Mouse (Mus musculus) CH12.LX (cell line): ENCODE measurements at regions not wholly inside any gene's neighbourhood (a gene's known extent, or its start where the extent isn't known, plus 50 kb on each side); places are given as distances from the start of the nearest gene placed in this dataset.

Experiments
- DNase-seq: peaks from one replicate; pipeline ENCODE4 v3.0.0-alpha.2; 2013; ENCODE audit errors: extremely low read depth
- H3K27ac ChIP-seq: 2 replicates; pipeline ENCODE4 v1.5.1; 2012; ENCODE audit warnings: low read depth, mild to moderate bottlenecking, control low read depth, moderate library complexity; ENCODE audit not compliant: insufficient read depth
- H3K27me3 ChIP-seq: replicated peaks from 2 replicates; pipeline ENCODE3; 2012; ENCODE audit warnings: inconsistent platforms
- H3K36me3 ChIP-seq, 2 experiments: replicated peaks in 1 of 2; 2 replicates each; pipeline versions ENCODE3 to v1.6.1; 2012; ENCODE audit warnings: inconsistent platforms in 1 of 2, low read length in 1 of 2, mild to moderate bottlenecking in 1 of 2, mixed read lengths in 1 of 2, moderate library complexity in 1 of 2; ENCODE audit not compliant: control insufficient read depth in 1 of 2, insufficient read depth in 1 of 2
- H3K4me1 ChIP-seq, 2 experiments: 2 replicates each; pipeline ENCODE4 v1.6.1; 2012; ENCODE audit warnings: inconsistent platforms in 1 of 2, moderate library complexity in 1 of 2; ENCODE audit not compliant: insufficient read depth in 2 of 2, control insufficient read depth in 1 of 2
- H3K4me2 ChIP-seq: 2 replicates; pipeline ENCODE4 v1.6.1; 2012; ENCODE audit warnings: low read depth, mild to moderate bottlenecking, control low read depth; ENCODE audit not compliant: poor library complexity, insufficient read depth, severe bottlenecking
- H3K4me3 ChIP-seq, 3 experiments: fragments of 150-350 bp in 1 of 3; sonication (generic) in 1 of 3; replicated peaks in 1 of 3; 2 replicates each; pipeline versions ENCODE3 to v1.5.1; 2011 to 2012; ENCODE audit warnings: low read depth in 2 of 3, low read length in 2 of 3, mild to moderate bottlenecking in 2 of 3, moderate library complexity in 2 of 3, control low read depth in 1 of 3, improper control_type of control experiment in 1 of 3, inconsistent platforms in 1 of 3, mixed read lengths in 1 of 3; ENCODE audit not compliant: poor library complexity in 1 of 3
- H3K79me2 ChIP-seq: replicated peaks from 2 replicates; pipeline ENCODE4 v1.6.1; 2012; ENCODE audit warnings: mild to moderate bottlenecking, moderate library complexity; ENCODE audit not compliant: control insufficient read depth, poor library complexity, insufficient read depth, severe bottlenecking; ENCODE audit errors: extremely low read depth
- H3K9ac ChIP-seq: 2 replicates; pipeline ENCODE4 v1.6.1; 2012; ENCODE audit warnings: low read depth, mild to moderate bottlenecking, control low read depth, moderate library complexity; ENCODE audit not compliant: insufficient read depth
- H3K9me3 ChIP-seq: replicated peaks from 2 replicates; pipeline ENCODE3; 2012; ENCODE audit warnings: low read length, inconsistent platforms, mixed read lengths
- BHLHE40 ChIP-seq: IDR thresholded peaks from 2 replicates; pipeline ENCODE4 v1.6.1; 2011; ENCODE audit warnings: mild to moderate bottlenecking, low read depth, low read length, improper control_type of control experiment
- CHD2 ChIP-seq: IDR thresholded peaks from 2 replicates; pipeline ENCODE4 v1.6.1; 2011; ENCODE audit warnings: low read length, improper control_type of control experiment
- CTCF ChIP-seq, 2 experiments: IDR thresholded peaks in 1 of 2; conservative IDR thresholded peaks in 1 of 2; 2 replicates each; pipeline ENCODE4 v1.5.1; 2011 to 2012; ENCODE audit warnings: low read depth in 2 of 2, low read length in 2 of 2, improper control_type of control experiment in 1 of 2, inconsistent platforms in 1 of 2, mild to moderate bottlenecking in 1 of 2, moderate library complexity in 1 of 2
- ELF1 ChIP-seq: IDR thresholded peaks from 2 replicates; pipeline ENCODE4 v1.6.1; 2014; ENCODE audit warnings: low read depth, mild to moderate bottlenecking, inconsistent platforms, low read length, improper control_type of control experiment
- EP300 ChIP-seq: IDR thresholded peaks from 2 replicates; pipeline ENCODE4 v1.6.1; 2011; ENCODE audit warnings: low read length, improper control_type of control experiment
- ETS1 ChIP-seq: conservative IDR thresholded peaks from 2 replicates; pipeline ENCODE4 v1.6.1; 2012; ENCODE audit warnings: low read depth, mild to moderate bottlenecking, inconsistent platforms, low read length, improper control_type of control experiment, moderate library complexity
- HCFC1 ChIP-seq: IDR thresholded peaks from 2 replicates; pipeline ENCODE4 v1.6.1; 2012; ENCODE audit warnings: low read depth, mild to moderate bottlenecking, inconsistent platforms, low read length, improper control_type of control experiment
- JUN ChIP-seq: IDR thresholded peaks from 2 replicates; pipeline ENCODE4 v1.6.1; 2011; ENCODE audit warnings: low read depth, mild to moderate bottlenecking, low read length, improper control_type of control experiment, moderate library complexity; ENCODE audit not compliant: insufficient read depth
- KAT2A ChIP-seq: IDR thresholded peaks from 2 replicates; pipeline ENCODE4 v1.6.1; 2012; ENCODE audit warnings: low read length, improper control_type of control experiment, inconsistent platforms; ENCODE audit not compliant: insufficient replicate concordance
- MAX ChIP-seq: IDR thresholded peaks from 2 replicates; pipeline ENCODE4 v1.6.1; 2011; ENCODE audit warnings: low read length, improper control_type of control experiment
- MEF2A ChIP-seq: IDR thresholded peaks from 2 replicates; pipeline ENCODE4 v1.6.1; 2014; ENCODE audit warnings: low read depth, mild to moderate bottlenecking, inconsistent platforms, low read length, improper control_type of control experiment, borderline replicate concordance
- NRF1 ChIP-seq: IDR thresholded peaks from 2 replicates; pipeline ENCODE4 v1.6.1; 2014; ENCODE audit warnings: low read depth, mild to moderate bottlenecking, inconsistent platforms, low read length, improper control_type of control experiment, moderate library complexity
- POLR2AphosphoS2 ChIP-seq: IDR thresholded peaks from 2 replicates; pipeline ENCODE4 v1.6.1; 2011; ENCODE audit warnings: low read depth, low read length, improper control_type of control experiment
- RAD21 ChIP-seq: IDR thresholded peaks from 2 replicates; pipeline ENCODE4 v1.6.1; 2011; ENCODE audit warnings: low read depth, mild to moderate bottlenecking, low read length, improper control_type of control experiment, moderate library complexity
- RCOR1 ChIP-seq: conservative IDR thresholded peaks from 2 replicates; pipeline ENCODE4 v1.6.1; 2012; ENCODE audit warnings: low read depth, mild to moderate bottlenecking, inconsistent platforms, low read length, improper control_type of control experiment
- SIN3A ChIP-seq: IDR thresholded peaks from 2 replicates; pipeline ENCODE4 v1.6.1; 2012; ENCODE audit warnings: low read length, improper control_type of control experiment, inconsistent platforms
- SMC3 ChIP-seq: IDR thresholded peaks from 2 replicates; pipeline ENCODE4 v1.6.1; 2011; ENCODE audit warnings: low read depth, low read length, improper control_type of control experiment
- TBP ChIP-seq: conservative IDR thresholded peaks from 2 replicates; pipeline ENCODE4 v1.6.1; 2011; ENCODE audit warnings: low read depth, low read length, improper control_type of control experiment
- TCF12 ChIP-seq: IDR thresholded peaks from 2 replicates; pipeline ENCODE4 v1.6.1; 2014; ENCODE audit warnings: low read depth, mild to moderate bottlenecking, inconsistent platforms, low read length, improper control_type of control experiment
- UBTF ChIP-seq: IDR thresholded peaks from 2 replicates; pipeline ENCODE4 v1.6.1; 2012; ENCODE audit warnings: low read depth, mild to moderate bottlenecking, inconsistent platforms, low read length, improper control_type of control experiment, moderate library complexity
- USF1 ChIP-seq: IDR thresholded peaks from 2 replicates; pipeline ENCODE4 v1.6.1; 2014; ENCODE audit warnings: low read depth, mild to moderate bottlenecking, inconsistent platforms, low read length, improper control_type of control experiment
- ZC3H11A ChIP-seq: IDR thresholded peaks from 2 replicates; pipeline ENCODE4 v1.6.1; 2012; ENCODE audit warnings: low read depth, mild to moderate bottlenecking, inconsistent platforms, low read length, improper control_type of control experiment
- ZMIZ1 ChIP-seq: IDR thresholded peaks from 2 replicates; pipeline ENCODE4 v1.6.1; 2012; ENCODE audit warnings: low read depth, mild to moderate bottlenecking, inconsistent platforms, low read length, improper control_type of control experiment
- dilution Hi-C: fragments of 300-500 bp; cut with MboI; formaldehyde crosslinking; loops from 2 replicates; pipeline ENCODE4 v1.14.3; 2020; ENCODE audit warnings: low sequenced_read_pairs; ENCODE audit not compliant: extremely low pct_unique_long_range_greater_than_20kb, extremely low pct_ligation_motif_present
- in situ Hi-C: fragments of 300-500 bp; cut with MboI; formaldehyde crosslinking; loops from 3 replicates; pipeline ENCODE4 v1.14.3; 2019; ENCODE audit warnings: low sequenced_read_pairs, low pct_ligation_motif_present, low pct_unique_long_range_greater_than_20kb, mixed read lengths

- Histone ChIP-seq H3K4me3 (no peak overlapping the region), H3K9me3 (peaks cover 25% of the 10 kb centered on the region), H3K79me2 (no peaks in the 10 kb centered on the region), H3K36me3 (no peaks in the 10 kb centered on the region), H3K27me3 (no peaks in the 10 kb centered on the region), H3K4me1 (no peaks in the 10 kb centered on the region), H3K4me2 (no peak overlapping the region), H3K27ac (no peak overlapping the region), H3K9ac (no peak overlapping the region)
- in situ Hi-C loops (no loop called here), dilution Hi-C loops (no loop called here)
- no peak for TF ChIP-seq EP300
- TF ChIP-seq SMC3: no peak
- TF ChIP-seq ETS1: no peak
- no peak for TF ChIP-seq RAD21
- no peak for TF ChIP-seq KAT2A
- no peak for TF ChIP-seq NRF1
- TF ChIP-seq TCF12: no peak
- TF ChIP-seq ZMIZ1: no peak
- no peak for TF ChIP-seq ZC3H11A
- TF ChIP-seq HCFC1: no peak
- no peak for TF ChIP-seq RCOR1
- no peak for TF ChIP-seq POLR2AphosphoS2
- TF ChIP-seq MAX: no peak
- no peak for TF ChIP-seq BHLHE40
- no peak for TF ChIP-seq ELF1
- no peak for DNase-seq
These were observed 389.0 kb downstream of the Nuf2 start for GRCm38 (mm10) chr1:169142216-169142615.

- in situ Hi-C loops (no loop called here), dilution Hi-C loops (no loop called here)
- H3K36me3 ChIP-seq: no peaks in the 10 kb centered on the region
- no peak overlapping the region for H3K4me2 ChIP-seq
- H3K9ac ChIP-seq: no peak overlapping the region
- peaks cover 38% of the 10 kb centered on the region for H3K9me3 ChIP-seq
- H3K27ac ChIP-seq: no peak overlapping the region
- H3K4me1 ChIP-seq: no peaks in the 10 kb centered on the region
- no peaks in the 10 kb centered on the region for H3K27me3 ChIP-seq
- TF ChIP-seq UBTF: no peak
- TF ChIP-seq CHD2: no peak
- no peak for TF ChIP-seq CTCF (conservative IDR thresholded peaks at IDR 0.05 in 1 of 2, IDR thresholded peaks at IDR 0.05 in 1 of 2; ENCODE audit: low read depth in 2 of 2, low read length in 2 of 2)
- TF ChIP-seq MAX: no peak
- TF ChIP-seq SIN3A: no peak
- TF ChIP-seq USF1: no peak
- no peak for TF ChIP-seq BHLHE40
- no peak for TF ChIP-seq TBP
- no peak for TF ChIP-seq JUN
- no peak for TF ChIP-seq EP300
- no peak for TF ChIP-seq ZC3H11A
- TF ChIP-seq ELF1: no peak
- TF ChIP-seq SMC3: no peak
- no peak for TF ChIP-seq MEF2A
- H3K4me3 ChIP-seq: no peak overlapping the region
- DNase-seq: no peak
- no peaks in the 10 kb centered on the region for H3K79me2 ChIP-seq
These were observed 391.2 kb downstream of the Nuf2 start for GRCm38 (mm10) chr1:169140056-169140455.
